Mouse (Mus musculus): ENCODE data around the gene Hoxd3.

Hoxd3 gene

DNA sequence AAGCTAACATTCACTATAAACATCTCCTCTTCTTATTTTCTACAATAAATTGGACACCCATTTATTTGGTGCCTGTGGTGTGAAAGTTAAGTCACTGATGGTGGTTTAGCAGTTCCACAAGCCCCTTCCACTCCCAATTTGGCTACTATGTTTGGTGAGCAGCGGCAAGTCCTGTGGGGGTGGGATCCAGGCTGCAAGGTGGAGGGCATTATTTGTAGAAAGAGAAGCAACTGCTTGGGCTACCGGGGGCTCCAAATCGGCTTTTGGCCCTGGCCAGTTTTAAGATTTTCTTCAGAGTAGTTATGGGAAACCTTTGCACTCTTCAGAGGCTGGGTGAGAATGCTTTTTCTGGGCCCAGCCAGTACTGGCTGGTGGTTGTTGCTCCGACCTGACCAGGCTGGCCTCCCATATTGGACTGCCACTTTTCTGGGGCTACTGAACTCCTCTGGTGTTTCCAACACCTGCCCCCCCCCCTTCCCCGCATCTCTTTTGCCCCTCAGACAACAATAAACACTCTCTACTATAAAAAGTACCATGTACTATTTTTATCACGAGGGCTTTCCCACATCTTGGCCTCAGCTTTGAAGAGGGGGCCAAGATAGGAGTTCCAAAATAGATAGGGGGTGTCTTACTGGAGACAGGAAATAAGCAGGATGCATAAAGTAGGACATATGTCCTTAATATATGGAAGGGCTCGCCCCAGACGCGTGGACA, 20.2 kb downstream of the Hoxd3 start:
- DNase-seq = no peak

DNA sequence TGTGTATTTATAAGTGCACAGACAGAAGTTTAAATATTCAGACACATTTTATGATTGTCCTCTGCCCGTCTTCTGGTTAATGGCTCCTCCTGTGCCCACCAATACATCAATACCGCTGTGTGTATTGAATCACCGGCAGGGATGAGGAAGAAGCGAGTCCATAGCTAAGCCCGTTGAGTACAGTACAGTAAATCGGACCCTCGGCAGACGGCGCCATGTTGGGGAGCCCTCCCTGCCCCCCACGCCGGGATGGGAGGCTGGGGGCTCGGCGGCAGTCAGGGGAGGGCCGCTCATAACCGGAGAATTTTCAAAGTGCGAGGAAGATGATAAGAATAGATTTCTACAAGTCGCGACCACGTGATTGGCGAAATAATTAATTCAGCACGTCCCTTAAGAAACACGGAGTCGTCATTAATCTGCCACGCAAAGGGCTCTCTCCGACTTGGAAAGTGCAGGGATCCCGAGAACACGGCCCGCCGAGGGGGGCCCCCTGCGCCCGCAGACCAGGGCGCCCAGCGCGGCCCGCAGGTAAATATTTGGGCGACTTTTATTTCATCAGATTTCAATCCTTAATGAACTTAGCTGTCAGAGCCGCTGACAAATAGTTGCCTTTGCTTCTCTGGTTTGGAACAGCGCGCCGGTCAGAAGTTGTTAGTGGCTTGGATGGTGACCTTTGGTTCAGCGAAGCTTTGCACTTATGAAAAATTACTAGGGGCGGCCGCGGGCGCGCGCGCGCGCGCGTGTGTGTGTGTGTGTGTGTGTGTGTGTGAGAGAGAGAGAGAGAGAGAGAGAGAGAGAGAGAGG, 21.0 kb downstream of the Hoxd3 start:
- DNase-seq = no peak

DNA sequence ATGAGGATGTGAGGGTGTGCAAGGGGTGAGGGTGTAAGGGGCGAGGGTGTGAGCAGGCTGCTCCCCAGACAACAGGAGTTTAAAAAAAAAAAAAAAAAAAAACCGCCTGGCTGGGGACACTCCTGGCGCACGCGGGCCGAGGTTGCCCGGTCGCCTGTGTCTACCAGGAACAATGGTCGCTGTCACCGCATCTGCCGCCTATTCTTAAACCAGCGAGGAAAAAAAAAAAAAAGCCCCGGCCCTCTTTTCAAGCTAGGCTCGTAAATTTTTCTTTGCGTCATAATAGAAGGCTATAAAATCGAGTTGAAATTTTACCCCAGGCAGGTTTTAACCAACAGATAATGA, 21.6 kb downstream of the Hoxd3 start:
- DNase-seq = no peak

DNA sequence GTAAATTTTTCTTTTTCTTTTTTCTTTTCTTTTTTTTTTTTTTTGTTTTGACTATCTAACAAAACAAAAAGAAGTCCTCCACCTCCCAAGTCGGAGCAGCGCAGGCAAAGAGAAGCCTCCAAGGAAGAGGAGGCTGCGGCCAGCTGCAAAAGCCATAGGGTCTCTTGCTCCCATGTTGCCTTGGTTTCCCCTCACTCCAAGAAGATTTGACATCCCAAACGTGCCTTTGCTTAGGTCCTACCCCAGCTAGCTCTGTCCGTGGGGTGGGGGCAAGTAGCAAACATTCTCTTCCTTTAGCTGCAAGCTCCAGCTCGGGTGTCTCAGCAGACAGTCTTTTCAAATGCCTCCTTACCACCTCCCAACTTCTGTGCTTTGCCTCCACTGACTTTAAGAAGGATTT, 22.0 kb downstream of the Hoxd3 start:
- DNase-seq = no peak

DNA sequence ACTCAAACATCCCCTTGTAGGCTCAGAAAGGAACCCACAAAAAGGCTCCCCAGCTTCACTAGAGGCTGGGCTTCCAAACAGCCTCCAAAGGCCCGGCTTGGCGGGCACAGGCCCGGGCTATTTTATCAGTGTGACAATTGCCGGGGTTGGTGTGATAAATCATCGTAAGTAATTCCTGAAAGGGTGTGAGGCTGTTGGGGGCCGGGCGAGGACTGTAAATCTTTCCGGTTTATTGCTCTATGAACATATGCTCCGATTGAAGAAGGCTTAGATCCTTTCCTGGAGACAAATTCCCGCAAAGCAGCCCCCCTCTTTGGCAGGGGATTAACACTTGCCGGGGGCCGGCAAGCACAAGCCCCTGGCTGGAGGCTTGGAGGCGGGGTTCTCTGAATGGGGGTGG, 22.7 kb downstream of the Hoxd3 start:
- no peak for DNase-seq

DNA sequence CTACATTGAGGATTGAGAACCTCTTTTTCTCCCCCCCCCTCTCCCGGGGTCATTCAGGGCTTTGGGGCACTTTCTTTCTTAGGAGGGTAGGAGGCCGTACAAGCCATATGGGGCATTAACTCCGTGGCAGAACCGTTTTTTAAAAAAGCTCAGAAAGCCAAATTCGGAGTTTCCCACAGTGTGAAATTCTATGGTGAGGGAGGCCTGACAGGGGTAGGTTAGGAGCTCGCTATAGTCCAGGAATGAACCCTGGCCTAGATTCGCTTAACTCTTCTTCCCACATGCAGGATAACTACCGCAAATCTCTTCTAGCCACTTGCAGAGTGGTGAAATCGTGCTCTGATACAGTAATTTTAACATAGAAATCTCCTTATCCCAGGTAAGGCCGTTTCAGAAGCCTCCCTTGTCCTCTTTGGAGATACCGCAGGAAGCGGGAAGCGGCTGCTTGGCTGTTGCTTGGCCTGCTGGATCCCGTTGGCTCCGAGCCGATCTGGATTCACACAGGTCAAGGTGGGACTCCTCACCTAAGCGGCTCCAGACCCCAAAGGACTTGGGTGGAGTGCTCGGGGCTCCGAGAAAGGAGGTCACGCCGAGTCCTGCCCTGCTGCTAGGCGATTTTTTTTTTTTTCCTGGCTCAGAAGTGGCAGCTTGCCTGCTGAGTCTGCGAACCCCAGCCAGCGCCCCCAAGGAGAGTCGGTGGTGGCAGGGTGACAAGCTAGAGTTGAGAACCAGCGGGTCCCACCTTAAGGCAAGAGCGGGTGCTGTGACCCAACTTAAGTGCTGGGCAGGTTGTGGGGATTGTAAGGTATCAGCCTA, 23.5 kb downstream of the Hoxd3 start:
- DNase-seq = no peak

DNA sequence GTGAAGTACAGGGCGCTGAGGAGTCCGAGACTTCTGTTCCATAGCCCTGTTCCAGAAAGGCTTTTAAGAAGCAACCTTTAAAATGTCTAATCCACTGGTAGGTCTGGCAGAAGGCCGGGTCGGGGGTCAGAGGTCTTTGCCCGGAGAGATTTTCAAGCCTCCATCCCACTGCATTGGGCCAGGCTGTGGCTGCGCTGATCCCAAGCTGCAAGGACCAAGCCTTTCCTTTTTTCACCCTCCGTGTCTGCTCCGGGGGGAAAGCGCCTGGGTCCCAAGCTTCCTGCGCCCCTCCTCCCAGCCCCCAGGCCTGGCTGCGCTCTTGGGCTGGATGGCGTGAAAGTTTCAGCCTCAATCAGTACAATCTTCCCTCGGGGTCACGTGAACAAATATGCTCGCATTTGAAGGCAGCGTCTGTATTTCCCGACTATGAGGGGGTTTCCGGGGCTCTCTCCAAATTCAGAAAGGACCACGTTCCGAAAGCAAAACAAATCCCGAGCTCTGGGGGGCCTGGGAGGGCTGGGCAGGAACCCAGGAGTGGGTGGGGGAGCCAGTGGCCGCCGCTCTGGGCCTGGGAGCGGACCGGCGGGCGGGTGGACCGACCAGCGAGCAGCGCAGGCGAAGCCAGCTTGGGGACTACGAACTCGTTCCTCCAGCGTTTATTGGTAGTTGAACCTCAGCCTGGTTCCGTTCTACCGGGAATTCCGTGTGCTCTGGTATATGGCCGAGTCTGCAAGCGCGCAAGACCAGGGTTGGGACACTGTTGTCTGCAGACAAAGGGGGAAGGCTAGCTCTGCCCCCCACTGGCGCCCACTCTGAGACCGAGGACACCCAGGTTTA, 24.3 kb downstream of the Hoxd3 start:
- no peak for DNase-seq

DNA sequence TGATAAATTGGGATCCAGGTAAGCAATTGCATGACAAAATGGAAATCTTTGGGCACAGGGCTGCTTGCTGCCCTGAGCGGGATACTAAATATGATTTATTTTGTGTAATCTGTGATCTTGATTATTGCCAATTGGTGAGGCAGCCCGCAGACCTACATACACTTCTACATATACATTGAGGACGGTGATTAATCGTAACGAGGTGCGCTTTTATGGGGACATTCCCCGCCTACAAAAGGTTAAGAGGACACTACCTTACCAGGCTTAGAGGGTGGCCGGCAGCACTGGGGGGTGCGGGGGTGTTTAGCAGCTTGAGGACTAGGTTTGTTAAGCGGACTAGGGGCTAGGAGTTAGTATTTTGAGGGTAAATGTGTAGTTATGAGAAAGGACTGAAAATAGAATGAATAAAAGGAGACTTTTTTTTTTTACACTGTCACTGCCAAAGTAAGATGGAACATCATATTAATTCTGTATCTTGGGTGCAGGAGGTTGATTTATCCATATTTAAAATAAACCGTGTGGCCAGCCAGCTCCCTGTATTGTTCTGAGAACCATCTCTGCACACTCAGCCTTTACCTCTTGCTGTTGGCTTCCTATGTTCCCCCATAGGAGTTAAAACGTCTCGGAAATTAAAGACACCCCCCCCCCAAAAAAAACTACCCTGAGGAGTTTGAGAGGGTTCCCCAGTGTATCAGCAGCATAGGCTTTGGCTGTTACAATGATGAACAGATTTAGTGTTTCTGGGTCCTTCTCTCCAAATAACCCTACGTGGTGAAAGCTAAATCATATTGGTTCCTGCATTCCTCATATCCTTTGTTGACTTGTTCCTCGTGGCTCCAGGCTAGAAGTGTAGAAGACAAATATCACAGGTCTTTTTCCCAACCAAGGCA, 25.2 kb downstream of the Hoxd3 start:
- DNase-seq = no peak

DNA sequence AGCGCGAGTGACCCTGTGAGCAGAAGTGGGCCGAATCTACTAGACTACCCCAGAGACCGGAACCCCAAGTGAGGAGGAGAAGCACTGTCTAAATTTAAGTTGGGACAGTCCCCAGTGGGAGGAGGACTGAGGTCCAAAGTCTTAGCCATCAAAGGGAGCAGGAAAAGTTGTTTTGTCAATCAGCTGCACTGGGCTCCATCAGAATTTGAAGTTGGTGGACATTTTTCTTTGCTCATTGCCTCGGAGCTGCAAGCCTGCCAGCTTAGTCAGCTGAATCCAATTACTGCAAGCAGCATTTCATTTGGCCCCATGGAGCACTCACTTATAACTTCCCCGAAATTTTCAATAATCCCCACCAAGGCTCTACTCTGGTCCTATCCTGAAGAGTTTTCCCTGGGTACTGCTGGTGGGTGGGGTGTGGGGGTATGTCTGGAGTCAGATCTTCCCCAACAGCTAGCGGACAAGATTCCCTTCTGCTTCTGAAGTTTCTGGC, 25.9 kb downstream of the Hoxd3 start:
- DNase-seq = no peak

DNA sequence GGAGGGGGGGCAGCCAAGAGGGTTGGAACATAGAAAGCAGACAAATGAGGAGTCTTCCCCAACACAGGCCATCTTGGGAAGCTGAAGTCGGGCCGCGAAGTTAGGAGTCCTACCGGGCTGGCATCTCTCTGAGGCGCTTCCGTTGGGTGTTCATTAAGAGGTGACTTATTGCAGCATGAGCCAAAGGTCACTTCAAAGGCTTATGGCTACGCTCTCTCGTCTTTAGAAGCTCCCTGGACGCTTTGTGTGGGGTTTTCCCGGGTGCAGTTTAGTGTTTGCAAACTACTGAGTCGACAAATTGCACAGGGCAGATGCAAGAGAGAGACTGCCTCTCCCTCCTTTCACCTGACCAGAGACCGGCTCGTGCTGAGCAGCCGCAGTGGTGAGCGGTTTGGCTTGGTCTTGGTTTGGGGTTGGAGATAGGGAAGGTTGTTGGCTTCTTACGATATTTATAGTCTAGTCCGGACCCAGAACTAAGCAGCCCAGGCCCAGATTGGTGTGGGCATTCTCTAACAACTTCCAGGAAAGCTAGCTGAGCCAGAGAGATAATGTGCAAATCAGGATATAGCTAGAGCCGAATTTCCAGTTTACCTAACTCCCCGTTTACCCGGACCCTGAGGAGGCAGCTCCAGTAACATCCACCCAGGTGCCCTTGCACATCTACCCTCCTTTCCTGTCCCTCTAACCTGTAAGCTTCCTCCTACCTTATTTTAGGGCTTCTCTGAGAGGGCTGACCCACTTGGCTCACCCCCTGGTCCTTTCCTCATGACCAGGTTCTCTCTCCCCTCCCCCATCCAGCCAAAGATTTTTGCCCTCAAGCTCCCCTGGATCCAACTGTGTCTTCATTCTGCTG, 27.1 kb downstream of the Hoxd3 start:
- DNase-seq = no peak

DNA sequence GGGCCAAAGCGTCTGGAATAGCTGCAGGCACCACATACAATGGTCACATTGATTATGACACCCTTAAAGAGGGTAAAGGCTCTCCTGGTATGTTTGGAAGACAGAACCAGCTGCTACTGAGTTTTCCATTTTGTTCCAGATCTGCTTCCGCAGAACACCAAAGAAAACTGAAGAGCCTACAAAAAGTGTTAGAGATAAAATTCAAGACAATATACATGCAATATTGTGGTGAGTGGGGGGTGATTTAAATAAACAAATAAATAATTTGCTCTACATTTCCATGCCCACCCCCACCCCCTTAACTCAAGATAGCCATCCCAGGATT, 27.7 kb downstream of the Hoxd3 start:
- no peak for DNase-seq

DNA sequence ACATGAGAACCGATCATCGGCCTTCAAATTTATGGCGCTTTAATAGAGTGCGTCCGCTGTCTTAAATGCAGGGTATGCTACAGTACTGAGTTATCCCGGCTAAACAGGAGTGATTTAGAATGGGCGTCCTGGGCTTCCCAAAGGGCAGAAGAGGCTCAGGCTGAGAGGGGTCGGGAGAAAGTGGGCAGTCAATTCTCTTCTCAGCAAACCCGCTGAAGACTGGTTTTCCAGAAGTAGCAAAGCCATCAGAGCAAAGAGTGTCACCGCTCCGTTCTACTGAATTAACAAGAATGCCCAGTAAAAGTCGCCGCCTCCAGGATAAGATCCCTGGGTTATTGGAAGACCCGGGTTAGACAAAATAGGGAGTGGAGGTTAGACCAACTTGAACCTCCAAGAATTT, 28.1 kb downstream of the Hoxd3 start:
- DNase-seq = no peak

DNA sequence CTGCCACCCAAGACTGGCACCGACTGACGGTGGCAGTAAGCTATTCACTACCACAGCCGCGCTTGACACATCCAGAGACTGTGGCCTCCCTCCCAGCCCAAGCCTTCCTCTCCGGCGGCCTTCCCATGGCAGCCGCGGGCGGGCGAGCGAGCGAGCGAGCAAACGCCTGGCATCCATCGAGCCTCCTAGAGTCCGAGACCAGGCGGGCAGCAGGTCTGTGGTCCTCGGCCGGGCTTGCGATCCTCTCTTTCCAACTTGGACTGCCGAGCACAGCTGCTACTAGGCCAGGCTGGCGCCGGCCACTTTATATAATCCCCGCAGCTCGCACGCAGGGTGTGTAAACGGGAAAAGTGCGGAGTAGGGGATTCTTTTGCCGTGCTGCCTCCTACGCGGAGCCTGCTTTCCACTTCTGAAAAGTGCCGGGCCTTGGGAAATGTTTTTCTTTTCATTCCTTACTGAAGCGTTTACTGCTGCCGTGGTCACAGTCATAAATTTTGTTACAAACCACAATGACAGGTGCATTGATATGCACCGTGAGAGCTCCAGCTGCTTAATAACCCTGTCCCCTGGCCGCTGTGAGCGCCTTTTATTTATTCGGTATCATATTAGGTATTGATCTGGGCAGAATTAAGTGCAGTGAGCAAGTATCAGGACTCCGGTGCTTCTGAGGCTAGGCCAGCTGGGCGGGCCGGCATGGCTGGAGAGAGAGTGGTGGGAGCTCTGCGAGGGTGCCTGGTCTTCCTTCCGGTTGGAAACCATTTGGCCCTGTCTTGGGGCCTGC, 28.8 kb downstream of the Hoxd3 start:
- DNase-seq = no peak

DNA sequence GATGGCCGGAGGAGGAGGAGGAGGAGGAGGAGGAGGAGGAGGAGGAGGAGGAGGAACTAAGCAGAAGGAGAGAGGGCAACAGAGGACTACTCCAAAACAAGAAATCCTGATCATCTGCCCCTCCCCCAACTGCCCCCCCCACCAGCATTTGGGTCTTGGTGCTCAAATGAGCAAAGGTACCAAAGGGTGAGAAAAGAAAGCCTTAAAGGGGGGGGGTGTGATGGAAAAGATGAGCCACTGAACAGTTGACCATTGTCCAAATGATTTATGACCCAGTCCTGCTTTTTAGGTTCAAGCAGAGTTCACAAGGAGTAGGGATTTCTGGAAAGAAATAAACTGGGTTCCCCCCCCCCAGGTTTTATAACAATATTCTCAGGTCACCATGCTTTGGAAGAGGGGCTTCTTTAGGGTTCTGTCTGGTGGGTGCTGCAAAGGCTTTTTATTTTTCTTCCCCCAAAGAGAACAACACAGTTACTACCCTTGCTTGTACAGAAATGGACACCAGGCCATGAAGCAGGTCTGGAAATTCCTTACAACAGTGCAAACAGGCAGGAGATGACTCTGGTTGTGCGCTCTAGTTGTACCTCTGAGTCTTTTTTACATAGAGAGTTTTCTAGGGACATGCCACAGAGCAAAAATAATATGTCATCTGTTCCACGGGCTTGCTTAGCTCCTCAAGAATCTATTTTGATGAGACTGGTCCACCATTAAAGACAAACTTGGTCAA, 29.7 kb downstream of the Hoxd3 start:
- DNase-seq = no peak

DNA sequence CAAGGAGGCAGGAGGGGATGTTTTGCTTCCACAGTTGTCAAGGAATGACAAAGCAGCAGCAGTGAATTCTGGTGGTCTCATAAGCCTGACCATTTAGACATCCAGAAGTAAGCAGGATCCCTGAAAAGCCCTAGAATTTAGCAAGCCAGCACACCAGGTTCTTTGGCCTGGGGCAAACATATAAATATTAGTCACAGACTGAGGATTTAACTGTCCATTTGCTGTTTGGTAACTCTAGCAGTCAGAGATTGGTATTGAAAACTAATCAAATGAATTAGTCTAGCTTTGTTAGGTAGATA, 30.2 kb downstream of the Hoxd3 start:
- DNase-seq = no peak

DNA sequence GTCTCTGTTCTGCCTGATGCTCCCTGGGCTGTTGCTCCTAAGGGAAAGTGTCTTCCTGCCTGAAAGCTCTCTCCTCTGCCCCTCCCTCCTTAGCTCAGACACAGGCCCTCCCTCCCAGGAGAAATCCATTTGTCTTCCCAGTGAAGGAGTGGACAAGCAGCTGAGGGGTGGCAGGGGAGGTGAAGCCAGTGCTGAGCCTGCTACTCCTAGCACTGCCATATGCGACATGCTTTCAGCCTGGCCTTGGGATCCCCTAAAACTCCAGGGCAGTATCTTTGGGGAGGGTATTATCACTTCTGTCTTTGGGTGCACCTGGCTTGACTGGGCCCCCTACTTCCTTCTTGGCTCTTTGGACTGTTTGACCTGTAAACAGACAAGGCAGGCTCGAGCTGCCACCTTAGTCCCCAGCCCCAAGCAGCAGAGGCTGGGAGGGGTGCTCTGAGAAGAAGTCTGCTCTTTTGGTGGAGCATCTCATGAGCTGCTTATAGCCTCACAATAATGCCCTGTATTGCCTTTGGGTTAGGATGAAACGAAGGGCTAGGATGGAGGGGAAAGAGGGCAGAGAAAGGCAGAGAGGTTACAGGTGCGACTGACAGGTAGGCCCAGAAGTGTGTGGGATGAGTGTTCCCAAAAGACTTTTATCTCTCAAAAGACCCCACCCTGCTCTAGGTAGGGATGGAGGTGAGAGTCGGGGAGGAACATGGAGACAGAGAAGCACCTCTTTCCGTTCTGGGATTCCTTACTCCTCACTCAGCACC, 34.0 kb downstream of the Hoxd3 start:
- DNase-seq = no peak

DNA sequence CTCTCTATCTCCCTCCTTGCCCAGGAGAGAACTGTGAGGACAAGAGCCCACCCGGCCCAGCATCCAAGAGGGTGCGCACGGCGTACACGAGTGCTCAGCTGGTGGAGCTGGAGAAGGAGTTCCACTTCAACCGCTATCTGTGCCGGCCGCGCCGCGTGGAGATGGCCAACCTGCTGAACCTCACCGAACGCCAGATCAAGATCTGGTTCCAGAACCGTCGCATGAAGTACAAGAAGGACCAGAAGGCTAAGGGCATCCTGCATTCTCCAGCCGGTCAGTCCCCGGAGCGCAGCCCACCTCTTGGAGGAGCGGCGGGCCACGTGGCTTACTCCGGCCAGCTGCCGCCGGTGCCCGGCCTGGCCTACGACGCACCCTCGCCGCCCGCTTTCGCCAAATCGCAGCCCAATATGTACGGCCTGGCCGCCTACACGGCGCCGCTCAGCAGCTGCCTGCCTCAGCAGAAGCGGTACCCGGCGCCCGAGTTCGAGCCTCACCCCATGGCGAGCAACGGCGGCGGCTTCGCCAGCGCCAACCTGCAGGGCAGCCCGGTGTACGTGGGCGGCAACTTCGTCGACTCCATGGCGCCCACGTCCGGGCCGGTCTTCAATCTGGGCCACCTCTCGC, 34.7 kb downstream of the Hoxd3 start:
- DNase-seq = no peak

DNA sequence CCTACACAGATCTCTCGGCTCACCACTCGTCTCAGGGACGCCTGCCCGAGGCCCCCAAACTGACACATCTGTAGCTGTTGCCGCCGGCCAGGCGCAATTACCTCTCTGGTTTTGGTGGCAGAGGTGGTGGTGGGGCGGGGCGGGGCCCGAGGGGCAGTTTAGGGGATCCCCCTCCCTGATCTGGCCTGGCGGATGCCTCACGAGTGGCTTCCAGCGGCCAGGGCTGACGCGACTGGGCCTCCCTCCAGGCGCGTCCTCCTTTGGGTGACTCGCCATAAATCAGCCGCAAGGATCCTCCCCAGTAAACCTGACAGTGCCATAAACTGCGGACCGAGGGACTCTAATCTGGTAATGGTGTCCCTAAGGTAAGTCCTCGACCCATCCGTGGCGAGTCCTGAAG, 35.3 kb downstream of the Hoxd3 start:
- no peak for DNase-seq
